9 mouse cellular contexts compared by ENCODE assay signal in genomic region chr2:21037181-21037580, GRCm38 (mm10).
DNase-seq lines count a peak whose midpoint lies in the region; ATAC-seq lines count a peak whose summit lies in the region.
"Had no signal": no experiment of that assay in that cellular context is flagged by ENCODE, and none has a peak within 500 bp of the region (broad histone marks: within the 10 kb centered on the region; RNA-seq: fewer than 3 reads in every experiment).

No protein-coding gene starts in this region.

- no peak overlapping the region for H3K27ac ChIP-seq in limb, embryonic 13.5 days
- no peak overlapping the region for H3K27ac ChIP-seq in limb, embryonic 10.5 days
- peak overlapping the region; percentile 29; the same call in 1 of the 2 replicates for H3K27ac ChIP-seq in forebrain, embryonic 14.5 days (ENCODE audit: low read depth, low read length)
- H3K27ac ChIP-seq: limb, embryonic 12.5 days had no signal

- no peaks in the 10 kb centered on the region for H3K36me3 ChIP-seq in limb, embryonic 13.5 days
- no peaks in the 10 kb centered on the region for H3K36me3 ChIP-seq in limb, embryonic 10.5 days
- no peaks in the 10 kb centered on the region for H3K36me3 ChIP-seq in forebrain, embryonic 14.5 days (ENCODE audit: control insufficient read depth, insufficient read depth, low read length)
- H3K36me3 ChIP-seq: limb, embryonic 12.5 days had no signal

- no peak overlapping the region for H3K9ac ChIP-seq in limb, embryonic 13.5 days
- no peak overlapping the region for H3K9ac ChIP-seq in forebrain, embryonic 14.5 days (ENCODE audit: low read length)
- H3K9ac ChIP-seq: limb, embryonic 12.5 days had no signal

- no peak overlapping the region for H3K4me2 ChIP-seq in limb, embryonic 13.5 days (replicated peaks)
- no peak overlapping the region for H3K4me2 ChIP-seq in forebrain, embryonic 14.5 days (ENCODE audit: low read length)
- H3K4me2 ChIP-seq: limb, embryonic 12.5 days had no signal

- H3K9me3 ChIP-seq in limb, embryonic 13.5 days: no peaks in the 10 kb centered on the region
- no peaks in the 10 kb centered on the region for H3K9me3 ChIP-seq in limb, embryonic 10.5 days (replicated peaks)
- no peaks in the 10 kb centered on the region for H3K9me3 ChIP-seq in forebrain, embryonic 14.5 days (replicated peaks; ENCODE audit: control insufficient read depth, low read length)
- H3K9me3 ChIP-seq: limb, embryonic 12.5 days had no signal

- peak; percentile 85 for ATAC-seq in limb, embryonic 13.5 days (ENCODE audit: low FRiP score, low read depth)
- ATAC-seq in forebrain, embryonic 14.5 days: peak; percentile 65
- no peak for ATAC-seq in CD4-positive, CD25-positive, alpha-beta regulatory T cell, adult 4 months

- no peak for DNase-seq in limb, embryonic 10.5 days (ENCODE audit: low spot score)
- peak; percentile 68 for DNase-seq in forebrain, embryonic 14.5 days (ENCODE audit: low spot score)
- DNase-seq in heart, postnatal 14 days: peak; percentile 68 to 70
- DNase-seq in lung, postnatal 25 days (ENCODE audit: low spot score): peak; percentile 59
- no peak for DNase-seq in spleen, adult 12 weeks (ENCODE audit: low spot score)
- DNase-seq in liver: no peak

- intact Hi-C loops in heart, postnatal 14 days (cut with DNase I): loop anchor here (2.0 to 5.0 kb wide), 2 partner anchors 70 to 150 kb away; partner anchors contain the start of gene Arhgap21

- WGBS in limb, embryonic 13.5 days: 50% methylated on average over 8 of the region's 8 CpGs
- 81% methylated on average over 8 of the region's 8 CpGs for whole genome bisulfite sequencing in limb, embryonic 10.5 days
- 28% methylated on average over 8 of the region's 8 CpGs for WGBS in forebrain, embryonic 14.5 days

- H3K4me1 ChIP-seq in limb, embryonic 13.5 days: peaks cover 13% of the 10 kb centered on the region; the same call in 1 of the 2 replicates
- H3K4me1 ChIP-seq in limb, embryonic 10.5 days: 0 out of 2 replicates have a peak, but pooled peaks cover 5% of the 10 kb centered on the region
- peaks cover 15% of the 10 kb centered on the region for H3K4me1 ChIP-seq in forebrain, embryonic 14.5 days (ENCODE audit: control insufficient read depth, insufficient read depth, low read length)

- 0 out of 2 replicates have a peak, but pooled peaks cover 4% of the 10 kb centered on the region for H3K27me3 ChIP-seq in limb, embryonic 13.5 days
- H3K27me3 ChIP-seq in limb, embryonic 10.5 days (ENCODE audit: low read depth, poor library complexity, severe bottlenecking): no peaks in the 10 kb centered on the region
- H3K27me3 ChIP-seq in forebrain, embryonic 14.5 days (replicated peaks; ENCODE audit: control insufficient read depth, insufficient read depth, low read length): no peaks in the 10 kb centered on the region
- H3K27me3 ChIP-seq: limb, embryonic 12.5 days had no signal

- no peak overlapping the region for H3K4me3 ChIP-seq in limb, embryonic 13.5 days
- no peak overlapping the region for H3K4me3 ChIP-seq in limb, embryonic 10.5 days
- H3K4me3 ChIP-seq in forebrain, embryonic 14.5 days (ENCODE audit: low read depth, low read length): no peak overlapping the region
- H3K4me3 ChIP-seq: limb, embryonic 12.5 days had no signal

Comparison
In these comparisons a context has a peak if more than half of its experiments do, and no peak if none do; other contexts are left out.
1. DNase-seq: peak in forebrain, embryonic 14.5 days (single experiment), heart, postnatal 14 days (2 of 2) and lung, postnatal 25 days (single experiment); none in limb, embryonic 10.5 days (single experiment), spleen, adult 12 weeks (single experiment) and liver (single experiment).